Mouse (Mus musculus) layer of hippocampus, adult 9-11 months (tissue): ENCODE results near the gene Prdm5.

Source experiments
- DNase-seq: peaks from one replicate; pipeline ENCODE4 v3.0.0; 2022

The Prdm5 gene

DNA sequence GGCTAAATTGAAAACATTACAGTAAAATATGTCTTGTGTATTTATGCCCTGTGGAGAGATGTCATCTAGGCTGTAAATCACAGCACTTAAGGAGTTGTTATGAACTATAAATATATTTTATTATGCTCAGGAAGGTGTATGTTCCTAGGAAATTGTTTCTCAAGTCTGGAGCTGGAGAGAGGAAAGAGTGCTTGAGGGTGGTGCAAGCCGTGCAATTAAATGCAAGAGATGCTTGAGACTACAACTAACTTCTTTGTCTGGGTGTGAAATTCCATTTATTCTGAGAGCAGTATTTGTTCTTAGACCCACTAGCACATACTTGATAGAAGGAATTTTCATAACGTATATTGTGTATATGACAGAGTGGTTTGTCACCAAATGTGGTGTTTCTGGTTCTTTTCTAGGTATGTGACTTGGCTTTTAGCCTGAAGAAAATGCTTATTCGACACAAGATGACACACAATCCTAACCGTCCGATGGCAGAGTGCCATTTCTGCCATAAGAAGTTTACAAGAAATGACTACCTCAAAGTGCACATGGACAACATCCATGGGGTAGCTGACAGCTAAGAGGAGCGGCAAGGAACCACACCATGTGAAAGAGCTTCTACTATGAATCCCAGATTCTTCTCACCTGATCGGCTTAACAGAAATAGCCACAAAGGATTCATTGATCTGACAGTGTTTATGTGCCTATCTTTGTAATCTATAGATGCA is 156.9 kb downstream of the Prdm5 start:
- no peak for DNase-seq

- peak; percentile 55 for DNase-seq
Observed at GRCm38 (mm10) chr6:65950492-65950891, 171.7 kb downstream of the Prdm5 start.

GRCm38 (mm10) chr6:65952309-65952708 is 173.5 kb downstream of the Prdm5 start, which contains the start of gene 4930544G11Rik:
Gene 4930544G11Rik, plus strand, starts transcription at chr6:65952609.
- DNase-seq, result no peak

DNA sequence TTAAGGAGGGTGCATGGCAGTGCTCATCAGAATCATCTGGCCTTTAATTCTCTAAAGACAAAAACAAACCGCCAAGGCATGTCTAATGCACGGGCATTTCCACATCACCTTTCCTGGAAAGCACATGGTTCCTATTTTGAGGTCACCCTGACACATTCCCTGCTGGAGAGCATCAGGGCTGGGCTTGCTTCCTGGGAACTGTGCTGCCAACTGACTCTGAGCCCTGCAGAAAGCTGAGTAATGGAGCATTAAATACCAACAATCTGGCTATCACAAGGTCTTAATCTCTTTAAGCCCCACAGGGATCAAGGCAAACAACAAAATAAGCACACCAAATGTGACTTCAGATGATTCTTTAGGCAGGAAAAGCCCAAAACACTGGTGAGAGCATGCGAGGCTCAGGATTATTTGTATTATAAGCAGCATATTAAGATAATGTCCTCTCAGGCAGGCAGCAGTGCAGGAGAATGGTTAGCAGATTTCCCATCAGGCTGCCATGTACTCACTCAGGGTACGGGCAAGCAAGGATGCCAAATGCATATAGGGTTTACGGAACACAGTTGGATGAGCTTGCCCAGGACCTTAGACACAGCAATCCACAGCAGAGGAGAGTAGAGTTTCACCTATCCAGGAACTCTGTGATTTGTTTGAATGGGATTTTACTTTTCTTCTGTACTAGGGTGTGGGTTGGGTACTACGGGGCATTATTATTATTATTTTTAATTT is 190.8 kb downstream of the Prdm5 start:
- DNase-seq, result no peak

GRCm38 (mm10) chr6:65970410-65970809 is 191.6 kb downstream of the Prdm5 start:
- DNase-seq, result no peak
